Mouse (Mus musculus) spleen, adult 2 months (tissue): ENCODE results near the gene Slc38a6. TPM values are rescaled to one million over a fixed set of nuclear protein-coding genes. Genes with fewer than 3 reads are reported as not detected.
A peak's percentile ranks its signal among the peaks of the same experiment; 100 is the strongest.

Experiments used
- DNase-seq, 2 experiments: peaks; one replicate each; pipeline versions ENCODE4 v3.0.0 to v3.0.0-alpha.2; 2012 to 2021; ENCODE audit warnings: low spot score in 2 of 2, low read depth in 1 of 2
- H3K27ac ChIP-seq: fragments of 200-500 bp; 2 replicates; pipeline ENCODE4 v1.5.1; 2012; ENCODE audit warnings: low read length, inconsistent platforms; ENCODE audit not compliant: insufficient read depth
- H3K27me3 ChIP-seq: fragments of 200-500 bp; 2 replicates; pipeline ENCODE4 v1.6.1; 2012; ENCODE audit warnings: mild to moderate bottlenecking, moderate library complexity, low read length, inconsistent platforms; ENCODE audit not compliant: control insufficient read depth, insufficient read depth
- H3K36me3 ChIP-seq: fragments of 200-500 bp; 2 replicates; pipeline ENCODE4 v1.6.1; 2012; ENCODE audit warnings: mild to moderate bottlenecking, low read length, inconsistent platforms; ENCODE audit not compliant: control insufficient read depth, insufficient read depth
- H3K4me1 ChIP-seq: fragments of 200-500 bp; 2 replicates; pipeline ENCODE4 v1.6.1; 2011; ENCODE audit warnings: inconsistent platforms; ENCODE audit not compliant: control insufficient read depth, insufficient read depth, insufficient read length
- H3K4me3 ChIP-seq: fragments of 200-500 bp; 2 replicates; pipeline ENCODE4 v1.5.1; 2011; ENCODE audit warnings: mild to moderate bottlenecking, inconsistent platforms; ENCODE audit not compliant: insufficient read depth, insufficient read length; ENCODE audit errors: extremely low read depth
- CTCF ChIP-seq: fragments of 200-500 bp; IDR thresholded peaks from 2 replicates; pipeline ENCODE4 v1.5.1; 2011; ENCODE audit warnings: mild to moderate bottlenecking, inconsistent platforms; ENCODE audit not compliant: insufficient read depth, insufficient read length, insufficient replicate concordance; ENCODE audit errors: extremely low read depth
- POLR2A ChIP-seq: fragments of 200-500 bp; IDR thresholded peaks from 2 replicates; pipeline ENCODE4 v1.6.1; 2011; ENCODE audit warnings: low read depth, low read length, inconsistent platforms
- WGBS: fragments of 180-500 bp; shearing (Covaris S2); methylation state at CpG from one replicate; pipeline ENCODE4 v1.1.7; 2018; 5-methylcytosine and 5-hydroxymethylcytosine counted together
- polyA plus RNA-seq: library from polyadenylated mRNA; depleted of rRNA; stranded (reverse); fragments of >200 nt; gene quantifications from 2 replicates; pipeline ENCODE4 v1.2.3, GENCODE M21; 2012

The Slc38a6 gene
- polyA plus RNA-seq, 1 experiment: 14.6 TPM

GRCm38 (mm10) chr12:73382290-73383178 lies 96.0 kb downstream of the Slc38a6 start:
- H3K27me3 ChIP-seq: no peaks in the 10 kb centered on the region
- TF ChIP-seq CTCF (no peak), POLR2A (no peak)
- WGBS: 34% methylated on average over 12 of the region's 12 CpGs
- no peaks in the 10 kb centered on the region for H3K4me1 ChIP-seq
- no peak overlapping the region for H3K27ac ChIP-seq
- peak in 1 of 2 experiments; percentile 31 for DNase-seq
- H3K4me3 ChIP-seq: no peak overlapping the region
- no peaks in the 10 kb centered on the region for H3K36me3 ChIP-seq

- DNase-seq: no peak
- Histone ChIP-seq H3K4me1 (no peaks in the 10 kb centered on the region), H3K36me3 (no peaks in the 10 kb centered on the region), H3K27me3 (no peaks in the 10 kb centered on the region), H3K4me3 (no peak overlapping the region), H3K27ac (no peak overlapping the region)
- TF ChIP-seq POLR2A: no peak
- no peak for TF ChIP-seq CTCF
- 85% methylated on average over 5 of the region's 5 CpGs for WGBS
These were observed 96.6 kb downstream of the Slc38a6 start for GRCm38 (mm10) chr12:73383179-73383510.

- DNase-seq: no peak
- no peaks in the 10 kb centered on the region for H3K36me3 ChIP-seq
- 40% methylated on average over 3 of the region's 3 CpGs for WGBS
- no peak overlapping the region for H3K4me3 ChIP-seq
- no peak overlapping the region for H3K27ac ChIP-seq
- TF ChIP-seq POLR2A (no peak), CTCF (no peak)
- H3K4me1 ChIP-seq: no peaks in the 10 kb centered on the region
- no peaks in the 10 kb centered on the region for H3K27me3 ChIP-seq
These were observed 97.3 kb downstream of the Slc38a6 start for GRCm38 (mm10) chr12:73383861-73384260.

GRCm38 (mm10) chr12:73384747-73385146 lies 98.2 kb downstream of the Slc38a6 start:
- TF ChIP-seq CTCF (no peak), POLR2A (no peak)

GRCm38 (mm10) chr12:73392507-73392906 lies 105.9 kb downstream of the Slc38a6 start:
- Histone ChIP-seq H3K4me1 (no peaks in the 10 kb centered on the region), H3K27me3 (no peaks in the 10 kb centered on the region), H3K4me3 (no peak overlapping the region), H3K36me3 (no peaks in the 10 kb centered on the region), H3K27ac (no peak overlapping the region)
- no peak for DNase-seq
- 93% methylated on average over 1 of the region's 1 CpGs for WGBS
- TF ChIP-seq CTCF (no peak), POLR2A (no peak)

More at GRCm38 (mm10) chr12:73384747-73385146, 98.2 kb downstream of the Slc38a6 start:
- Histone ChIP-seq H3K27ac (no peak overlapping the region), H3K4me3 (no peak overlapping the region), H3K36me3 (no peaks in the 10 kb centered on the region), H3K4me1 (no peaks in the 10 kb centered on the region), H3K27me3 (no peaks in the 10 kb centered on the region)
- DNase-seq: no peak
- WGBS: 36% methylated on average over 6 of the region's 6 CpGs

GRCm38 (mm10) chr12:73393018-73393417 lies 106.4 kb downstream of the Slc38a6 start:
- no peaks in the 10 kb centered on the region for H3K4me1 ChIP-seq
- no peaks in the 10 kb centered on the region for H3K36me3 ChIP-seq
- DNase-seq: no peak
- H3K27me3 ChIP-seq: no peaks in the 10 kb centered on the region
- TF ChIP-seq POLR2A: no peak
- no peak for TF ChIP-seq CTCF
- no peak overlapping the region for H3K27ac ChIP-seq
- no peak overlapping the region for H3K4me3 ChIP-seq

- no peak for DNase-seq
These were observed 107.3 kb downstream of the Slc38a6 start for GRCm38 (mm10) chr12:73393881-73394291.

More at GRCm38 (mm10) chr12:73393881-73394291, 107.3 kb downstream of the Slc38a6 start:
- Histone ChIP-seq H3K36me3 (no peaks in the 10 kb centered on the region), H3K4me3 (no peak overlapping the region), H3K27me3 (no peaks in the 10 kb centered on the region), H3K4me1 (no peaks in the 10 kb centered on the region), H3K27ac (no peak overlapping the region)
- WGBS: 92% methylated on average over 6 of the region's 6 CpGs
- TF ChIP-seq CTCF (no peak), POLR2A (no peak)
